Mouse (Mus musculus): ENCODE data around the gene Kcnj15. TPM values are rescaled to one million over a fixed set of nuclear protein-coding genes. Genes with fewer than 3 reads are reported as not detected.

Kcnj15 gene
- polyA plus RNA-seq, 1 experiment: 12.5 TPM

- no peak for DNase-seq
- WGBS: 90% methylated on average over 4 of the region's 4 CpGs
- no peak for TF ChIP-seq CTCF (IDR thresholded peaks at IDR 0.05; ENCODE audit: borderline replicate concordance, control insufficient read depth, extremely low read depth, insufficient read depth, low read length, poor library complexity)
- no peak for TF ChIP-seq POLR2A (IDR thresholded peaks at IDR 0.05; ENCODE audit: control insufficient read depth, extremely low read depth, insufficient read depth, low read length, poor library complexity)
- Histone ChIP-seq H3K27ac (ENCODE audit: control insufficient read depth, insufficient read depth, low read length) (no peak overlapping the region), H3K36me3 (ENCODE audit: control insufficient read depth, insufficient read depth, low read length) (no peaks in the 10 kb centered on the region), H3K4me1 (replicated peaks; ENCODE audit: control insufficient read depth, insufficient read depth, low read length) (peaks cover 34% of the 10 kb centered on the region), H3K4me3 (ENCODE audit: control insufficient read depth, insufficient read depth, low read length) (no peak overlapping the region), H3K27me3 (ENCODE audit: control insufficient read depth, insufficient read depth, low read length) (no peaks in the 10 kb centered on the region)
Measured at GRCm38 (mm10) chr16:95259505-95259904, 2.1 kb downstream of the Kcnj15 start.

- DNase-seq: no peak
- WGBS: 53% methylated on average over 5 of the region's 5 CpGs
- Histone ChIP-seq H3K4me3 (ENCODE audit: control insufficient read depth, insufficient read depth, low read length) (no peak overlapping the region), H3K27me3 (ENCODE audit: control insufficient read depth, insufficient read depth, low read length) (no peaks in the 10 kb centered on the region), H3K27ac (ENCODE audit: control insufficient read depth, insufficient read depth, low read length) (no peak overlapping the region), H3K4me1 (replicated peaks; ENCODE audit: control insufficient read depth, insufficient read depth, low read length) (peaks cover 34% of the 10 kb centered on the region), H3K36me3 (ENCODE audit: control insufficient read depth, insufficient read depth, low read length) (no peaks in the 10 kb centered on the region)
- no peak for TF ChIP-seq POLR2A (IDR thresholded peaks at IDR 0.05; ENCODE audit: control insufficient read depth, extremely low read depth, insufficient read depth, low read length, poor library complexity)
- TF ChIP-seq CTCF (IDR thresholded peaks at IDR 0.05; ENCODE audit: borderline replicate concordance, control insufficient read depth, extremely low read depth, insufficient read depth, low read length, poor library complexity): no peak
Measured at GRCm38 (mm10) chr16:95260693-95261092, 3.3 kb downstream of the Kcnj15 start.

- Histone ChIP-seq H3K36me3 (ENCODE audit: control insufficient read depth, insufficient read depth, low read length) (no peaks in the 10 kb centered on the region), H3K27ac (ENCODE audit: control insufficient read depth, insufficient read depth, low read length) (no peak overlapping the region), H3K4me1 (replicated peaks; ENCODE audit: control insufficient read depth, insufficient read depth, low read length) (peaks cover 34% of the 10 kb centered on the region), H3K27me3 (ENCODE audit: control insufficient read depth, insufficient read depth, low read length) (no peaks in the 10 kb centered on the region), H3K4me3 (ENCODE audit: control insufficient read depth, insufficient read depth, low read length) (no peak overlapping the region)
- no peak for DNase-seq
- WGBS: 90% methylated on average over 4 of the region's 4 CpGs
- TF ChIP-seq CTCF (IDR thresholded peaks at IDR 0.05; ENCODE audit: borderline replicate concordance, control insufficient read depth, extremely low read depth, insufficient read depth, low read length, poor library complexity) (no peak), POLR2A (IDR thresholded peaks at IDR 0.05; ENCODE audit: control insufficient read depth, extremely low read depth, insufficient read depth, low read length, poor library complexity) (no peak)
Measured at GRCm38 (mm10) chr16:95261807-95262206, 4.4 kb downstream of the Kcnj15 start.

- peaks cover 34% of the 10 kb centered on the region for H3K4me1 ChIP-seq (replicated peaks; ENCODE audit: control insufficient read depth, insufficient read depth, low read length)
- no peak overlapping the region for H3K4me3 ChIP-seq (ENCODE audit: control insufficient read depth, insufficient read depth, low read length)
- no peaks in the 10 kb centered on the region for H3K36me3 ChIP-seq (ENCODE audit: control insufficient read depth, insufficient read depth, low read length)
- H3K27me3 ChIP-seq (ENCODE audit: control insufficient read depth, insufficient read depth, low read length): no peaks in the 10 kb centered on the region
- TF ChIP-seq POLR2A (IDR thresholded peaks at IDR 0.05; ENCODE audit: control insufficient read depth, extremely low read depth, insufficient read depth, low read length, poor library complexity) (no peak), CTCF (IDR thresholded peaks at IDR 0.05; ENCODE audit: borderline replicate concordance, control insufficient read depth, extremely low read depth, insufficient read depth, low read length, poor library complexity) (no peak)
- peak; percentile 48 for DNase-seq
- 5% methylated on average over 15 of the region's 15 CpGs for WGBS
- H3K27ac ChIP-seq (ENCODE audit: control insufficient read depth, insufficient read depth, low read length): peak overlapping the region; percentile 28
Measured at GRCm38 (mm10) chr16:95262706-95263363, 5.5 kb downstream of the Kcnj15 start.

- DNase-seq: no peak
- H3K4me1 ChIP-seq (replicated peaks; ENCODE audit: control insufficient read depth, insufficient read depth, low read length): peaks cover 34% of the 10 kb centered on the region
- no peaks in the 10 kb centered on the region for H3K36me3 ChIP-seq (ENCODE audit: control insufficient read depth, insufficient read depth, low read length)
- TF ChIP-seq POLR2A (IDR thresholded peaks at IDR 0.05; ENCODE audit: control insufficient read depth, extremely low read depth, insufficient read depth, low read length, poor library complexity): no peak
- TF ChIP-seq CTCF (IDR thresholded peaks at IDR 0.05; ENCODE audit: borderline replicate concordance, control insufficient read depth, extremely low read depth, insufficient read depth, low read length, poor library complexity): no peak
- H3K27ac ChIP-seq (ENCODE audit: control insufficient read depth, insufficient read depth, low read length): peak overlapping the region; percentile 22; the same call in 1 of the 2 replicates
- no peaks in the 10 kb centered on the region for H3K27me3 ChIP-seq (ENCODE audit: control insufficient read depth, insufficient read depth, low read length)
- H3K4me3 ChIP-seq (ENCODE audit: control insufficient read depth, insufficient read depth, low read length): no peak overlapping the region
- 89% methylated on average over 5 of the region's 5 CpGs for WGBS
Measured at GRCm38 (mm10) chr16:95264324-95264723, 7.0 kb downstream of the Kcnj15 start.

- Histone ChIP-seq H3K4me3 (ENCODE audit: control insufficient read depth, insufficient read depth, low read length) (no peak overlapping the region), H3K27me3 (ENCODE audit: control insufficient read depth, insufficient read depth, low read length) (no peaks in the 10 kb centered on the region), H3K4me1 (replicated peaks; ENCODE audit: control insufficient read depth, insufficient read depth, low read length) (peaks cover 12% of the 10 kb centered on the region), H3K27ac (ENCODE audit: control insufficient read depth, insufficient read depth, low read length) (no peak overlapping the region), H3K36me3 (ENCODE audit: control insufficient read depth, insufficient read depth, low read length) (no peaks in the 10 kb centered on the region)
- no peak for DNase-seq
- no peak for TF ChIP-seq POLR2A (IDR thresholded peaks at IDR 0.05; ENCODE audit: control insufficient read depth, extremely low read depth, insufficient read depth, low read length, poor library complexity)
- TF ChIP-seq CTCF (IDR thresholded peaks at IDR 0.05; ENCODE audit: borderline replicate concordance, control insufficient read depth, extremely low read depth, insufficient read depth, low read length, poor library complexity): no peak
- WGBS: 87% methylated on average over 11 of the region's 11 CpGs
Measured at GRCm38 (mm10) chr16:95267481-95268183, 10.3 kb downstream of the Kcnj15 start.

All from thymus, adult 2 months (tissue).